Mouse (Mus musculus) limb, embryonic 11.5 days (tissue): Measurements from ENCODE around the gene Ccsap. TPM values are rescaled to one million over a fixed set of nuclear protein-coding genes. Genes with fewer than 3 reads are reported as not detected.
A peak's percentile ranks its signal among the peaks of the same experiment; 100 is the strongest.
"Not testable (repeated sequence)": the region's sequence is repeated elsewhere in the genome, so short reads cannot be mapped to it uniquely, and the experiment has no call there.

Experiments used
- ATAC-seq: fragments of 200-750 bp; cut with Nextera tagmentation; 2 replicates; pipeline ENCODE4 v1.8.0; 2017; ENCODE audit warnings: low read depth; ENCODE audit not compliant: insufficient number of reproducible peaks, low FRiP score, low TSS enrichment
- DNase-seq: peaks from one replicate; pipeline ENCODE4 v3.0.0-alpha.2; 2015; ENCODE audit warnings: low spot score
- H3K27ac ChIP-seq: fragments of 300-500 bp; sonication (generic); replicated peaks from 2 replicates; pipeline ENCODE4 v1.5.1; 2014; ENCODE audit warnings: low read depth, mild to moderate bottlenecking, low read length
- H3K27me3 ChIP-seq: fragments of 300-500 bp; sonication (generic); 2 replicates; pipeline ENCODE4 v1.6.1; 2014; ENCODE audit warnings: mild to moderate bottlenecking, low read length, mixed read lengths; ENCODE audit not compliant: control insufficient read depth, insufficient read depth
- H3K36me3 ChIP-seq: fragments of 300-500 bp; sonication (generic); 2 replicates; pipeline ENCODE4 v1.6.1; 2014; ENCODE audit warnings: mild to moderate bottlenecking, low read length, moderate library complexity, mixed read lengths; ENCODE audit not compliant: control insufficient read depth, insufficient read depth
- H3K4me1 ChIP-seq: fragments of 300-500 bp; sonication (generic); 2 replicates; pipeline ENCODE4 v1.6.1; 2014; ENCODE audit warnings: low read length, mixed read lengths; ENCODE audit not compliant: control insufficient read depth, insufficient read depth
- H3K4me2 ChIP-seq: fragments of 300-500 bp; sonication (generic); 2 replicates; pipeline ENCODE4 v1.6.1; 2014; ENCODE audit warnings: low read depth, mild to moderate bottlenecking, moderate library complexity; ENCODE audit not compliant: severe bottlenecking
- H3K4me3 ChIP-seq: fragments of 300-500 bp; sonication (generic); 2 replicates; pipeline ENCODE4 v1.5.1; 2014; ENCODE audit warnings: low read depth, low read length
- H3K9ac ChIP-seq: fragments of 300-500 bp; sonication (generic); 2 replicates; pipeline ENCODE4 v1.6.1; 2014; ENCODE audit warnings: mild to moderate bottlenecking, low read length
- H3K9me3 ChIP-seq: fragments of 300-500 bp; sonication (generic); 2 replicates; pipeline ENCODE4 v1.6.1; 2016; ENCODE audit warnings: low read length; ENCODE audit not compliant: control insufficient read depth
- WGBS: fragments of 180-500 bp; shearing (Covaris S2); extraction: QIAGEN DNeasy Blood & Tissue Kit; methylation state at CpG from one replicate; pipeline ENCODE4 v1.1.7; 2014; 5-methylcytosine and 5-hydroxymethylcytosine counted together
- polyA plus RNA-seq: library from polyadenylated mRNA; unstranded; fragments of >200 nt; fragmentation: Nextera tagmentation; extraction: Ambion mirVana; gene quantifications from 2 replicates; pipeline ENCODE4 v1.2.1, GENCODE M21; 2014

Ccsap gene
- polyA plus RNA-seq, 1 experiment from 2014 or later = 6.3 TPM

GRCm38 (mm10) chr8:123813173-123813891, 46.7 kb downstream of the Ccsap start:
- WGBS = 70% methylated on average over 16 of the region's 16 CpGs
- DNase-seq = no peak
- Histone ChIP-seq H3K4me3 (no peak overlapping the region), H3K4me2 (no peak overlapping the region), H3K36me3 (0 out of 2 replicates have a peak, but pooled peaks cover 2% of the 10 kb centered on the region), H3K27me3 (no peaks in the 10 kb centered on the region), H3K9me3 (no peaks in the 10 kb centered on the region), H3K9ac (no peak overlapping the region), H3K4me1 (no peaks in the 10 kb centered on the region), H3K27ac (no peak overlapping the region)
- no peak for ATAC-seq

- Histone ChIP-seq H3K36me3 (no peaks in the 10 kb centered on the region), H3K27me3 (no peaks in the 10 kb centered on the region), H3K9ac (no peak overlapping the region), H3K4me2 (no peak overlapping the region), H3K4me3 (no peak overlapping the region), H3K9me3 (no peaks in the 10 kb centered on the region), H3K4me1 (peaks cover 5% of the 10 kb centered on the region), H3K27ac (no peak overlapping the region)
- WGBS = 87% methylated on average over 5 of the region's 5 CpGs
- no peak for ATAC-seq
- no peak for DNase-seq
Observed at GRCm38 (mm10) chr8:123812227-123812626, 47.8 kb downstream of the Ccsap start.

GRCm38 (mm10) chr8:123809342-123809741, 50.7 kb downstream of the Ccsap start:
- H3K9ac ChIP-seq, H3K4me3 ChIP-seq, H3K27ac ChIP-seq, H3K9me3 ChIP-seq, H3K27me3 ChIP-seq, DNase-seq, H3K4me2 ChIP-seq, ATAC-seq, H3K36me3 ChIP-seq: not testable (repeated sequence)
- peaks cover 19% of the 10 kb centered on the region for H3K4me1 ChIP-seq
- 95% methylated on average over 4 of the region's 4 CpGs for WGBS

- DNase-seq (no peak), ATAC-seq (no peak)
- H3K27me3 ChIP-seq = no peaks in the 10 kb centered on the region
- 79% methylated on average over 7 of the region's 7 CpGs for WGBS
- peaks cover 19% of the 10 kb centered on the region for H3K4me1 ChIP-seq
- H3K4me2 ChIP-seq = no peak overlapping the region
- H3K9me3 ChIP-seq = no peaks in the 10 kb centered on the region
- no peaks in the 10 kb centered on the region for H3K36me3 ChIP-seq
- no peak overlapping the region for H3K27ac ChIP-seq
- no peak overlapping the region for H3K4me3 ChIP-seq
- H3K9ac ChIP-seq = no peak overlapping the region
Observed at GRCm38 (mm10) chr8:123808671-123809070, 51.3 kb downstream of the Ccsap start.

- Histone ChIP-seq H3K9me3 (no peaks in the 10 kb centered on the region), H3K36me3 (no peaks in the 10 kb centered on the region), H3K4me3 (no peak overlapping the region), H3K27ac (no peak overlapping the region), H3K4me1 (peaks cover 19% of the 10 kb centered on the region), H3K27me3 (no peaks in the 10 kb centered on the region), H3K4me2 (no peak overlapping the region), H3K9ac (no peak overlapping the region)
- DNase-seq (no peak), ATAC-seq (no peak)
- WGBS = 82% methylated on average over 6 of the region's 6 CpGs
Observed at GRCm38 (mm10) chr8:123807852-123808573, 52.0 kb downstream of the Ccsap start.

- Histone ChIP-seq H3K9me3 (no peaks in the 10 kb centered on the region), H3K9ac (no peak overlapping the region), H3K36me3 (no peaks in the 10 kb centered on the region), H3K27ac (no peak overlapping the region), H3K4me1 (peaks cover 19% of the 10 kb centered on the region), H3K4me3 (peak overlapping the region; percentile 54), H3K4me2 (peak overlapping the region; percentile 73), H3K27me3 (no peaks in the 10 kb centered on the region)
- 18% methylated on average over 14 of the region's 14 CpGs for WGBS
- DNase-seq (no peak), ATAC-seq (no peak; the same call in 1 of the 2 replicates)
Observed at GRCm38 (mm10) chr8:123807024-123807431, 53.0 kb downstream of the Ccsap start.

- ATAC-seq (no peak), DNase-seq (no peak)
- Histone ChIP-seq H3K4me1 (peaks cover 19% of the 10 kb centered on the region), H3K9ac (peak overlapping the region; percentile 68), H3K27ac (no peak overlapping the region), H3K4me2 (peak overlapping the region; percentile 73), H3K4me3 (peak overlapping the region; percentile 54), H3K36me3 (no peaks in the 10 kb centered on the region), H3K27me3 (no peaks in the 10 kb centered on the region), H3K9me3 (no peaks in the 10 kb centered on the region)
- 3% methylated on average over 12 of the region's 12 CpGs for WGBS
Observed at GRCm38 (mm10) chr8:123806374-123806935, 53.6 kb downstream of the Ccsap start.

GRCm38 (mm10) chr8:123805718-123806373, 54.2 kb downstream of the Ccsap start, which contains the start of gene Rab4a:
Rab4a (plus strand) TSS chr8:123805985.
- H3K4me3 ChIP-seq = peak within 1 kb of the TSS; percentile 54
- WGBS = under 1% methylated on average over 47 of the region's 48 CpGs
- DNase-seq = peak; percentile 91
- peak within 1 kb of the TSS; percentile 68 for H3K9ac ChIP-seq
- no peaks in the 10 kb centered on the region for H3K27me3 ChIP-seq
- no peaks in the 10 kb centered on the region for H3K9me3 ChIP-seq
- H3K36me3 ChIP-seq = no peaks in the 10 kb centered on the region
- H3K4me1 ChIP-seq = peaks cover 19% of the 10 kb centered on the region
- H3K27ac ChIP-seq = peak within 1 kb of the TSS; percentile 32
- peak within 1 kb of the TSS; percentile 73 for H3K4me2 ChIP-seq
- ATAC-seq = peak; percentile 92
